19 mouse cellular contexts compared by ENCODE assay signal in the genomic region with DNA sequence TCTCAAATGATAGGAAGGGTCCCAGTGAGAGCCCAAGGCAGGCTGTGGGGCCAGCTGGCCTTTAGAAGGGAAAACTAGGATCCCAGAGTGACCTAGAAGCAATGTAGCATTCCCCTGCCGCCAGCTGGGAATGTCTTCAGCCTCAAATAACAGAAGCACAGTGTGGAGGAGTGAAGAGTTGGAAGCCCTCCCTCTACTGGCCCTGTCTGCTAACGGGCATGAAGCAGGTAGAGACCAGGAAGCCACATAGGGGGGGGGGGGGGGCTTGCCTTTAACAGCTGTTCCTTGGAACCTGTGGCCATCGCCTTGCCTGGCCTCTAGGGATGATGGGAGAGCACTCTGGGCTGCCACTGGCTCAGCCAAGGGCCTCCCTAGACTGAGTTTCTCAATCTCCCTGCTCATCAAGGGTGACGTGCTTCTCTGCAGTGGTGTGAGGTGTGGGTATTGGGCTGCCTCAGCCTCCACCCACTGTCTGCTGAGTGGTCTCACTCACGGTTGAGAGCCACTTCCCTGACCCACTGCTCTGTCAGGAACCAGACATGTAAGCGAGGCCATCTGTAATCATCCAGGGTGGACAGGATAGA. TPM values are rescaled to one million over a fixed set of nuclear protein-coding genes. Genes with fewer than 3 reads are reported as not detected.
DNase-seq lines count a peak whose midpoint lies in the region; ATAC-seq and TF ChIP-seq lines count a peak whose summit lies in the region.
"Had no signal": no experiment of that assay in that cellular context is flagged by ENCODE, and none has a peak within 500 bp of the region (broad histone marks: within the 10 kb centered on the region; RNA-seq: fewer than 3 reads in every experiment).

No protein-coding gene starts in this region.

- WGBS in kidney, embryonic 14.5 days = 24% methylated on average over 6 of the region's 6 CpGs
- 73% methylated on average over 6 of the region's 6 CpGs for WGBS in midbrain, postnatal 0 days
- WGBS in midbrain, embryonic 14.5 days = 64% methylated on average over 6 of the region's 6 CpGs
- 31% methylated on average over 6 of the region's 6 CpGs for WGBS in stomach, embryonic 16.5 days

- no peak overlapping the region for H3K9ac ChIP-seq in kidney, embryonic 14.5 days (ENCODE audit: low read depth, low read length)
- H3K9ac ChIP-seq in midbrain, postnatal 0 days (replicated peaks; ENCODE audit: low read length, poor library complexity, severe bottlenecking) = no peak overlapping the region
- H3K9ac ChIP-seq in midbrain, embryonic 14.5 days (replicated peaks; ENCODE audit: low read length) = no peak overlapping the region
- H3K9ac ChIP-seq in stomach, embryonic 16.5 days (ENCODE audit: low read length) = no peak overlapping the region
- H3K9ac ChIP-seq: embryonic facial prominence, embryonic 12.5 days; forebrain, embryonic 12.5 days had no signal

- TF ChIP-seq CTCF in midbrain, postnatal 0 days (IDR thresholded peaks at IDR 0.05) = peak; percentile 16; the same call in 1 of the 2 replicates

- ATAC-seq in frontal cortex, adult (ENCODE audit: low TSS enrichment) = peak; percentile 15; the same call in 1 of the 2 replicates
- peak; percentile 70 for ATAC-seq in kidney, embryonic 14.5 days (ENCODE audit: low FRiP score, low TSS enrichment)
- ATAC-seq in midbrain, postnatal 0 days (ENCODE audit: low FRiP score) = no peak
- no peak for ATAC-seq in midbrain, embryonic 14.5 days (ENCODE audit: low FRiP score, low TSS enrichment)
- ATAC-seq in stomach, embryonic 16.5 days (ENCODE audit: insufficient read depth, low FRiP score) = peak; percentile 11; the same call in 1 of the 2 replicates

- no peaks in the 10 kb centered on the region for H3K36me3 ChIP-seq in kidney, embryonic 14.5 days (ENCODE audit: control insufficient read depth, insufficient read depth, low read length)
- no peaks in the 10 kb centered on the region for H3K36me3 ChIP-seq in midbrain, postnatal 0 days (ENCODE audit: insufficient read depth, low read length)
- no peaks in the 10 kb centered on the region for H3K36me3 ChIP-seq in midbrain, embryonic 14.5 days (ENCODE audit: control insufficient read depth, insufficient read depth, low read length)
- no peaks in the 10 kb centered on the region for H3K36me3 ChIP-seq in stomach, embryonic 16.5 days (ENCODE audit: control insufficient read depth, insufficient read depth, low read length)
- H3K36me3 ChIP-seq: embryonic facial prominence, embryonic 12.5 days; forebrain, embryonic 12.5 days had no signal

- H3K27me3 ChIP-seq in kidney, embryonic 14.5 days (ENCODE audit: control insufficient read depth, insufficient read depth, low read length) = no peaks in the 10 kb centered on the region
- H3K27me3 ChIP-seq in midbrain, postnatal 0 days (ENCODE audit: insufficient read depth, low read length) = no peaks in the 10 kb centered on the region
- no peaks in the 10 kb centered on the region for H3K27me3 ChIP-seq in midbrain, embryonic 14.5 days (ENCODE audit: control insufficient read depth, insufficient read depth, low read length)
- no peaks in the 10 kb centered on the region for H3K27me3 ChIP-seq in stomach, embryonic 16.5 days (ENCODE audit: control insufficient read depth, insufficient read depth, low read length)
- H3K27me3 ChIP-seq: embryonic facial prominence, embryonic 12.5 days; forebrain, embryonic 12.5 days had no signal

- no peak overlapping the region for H3K4me3 ChIP-seq in kidney, embryonic 14.5 days (ENCODE audit: low read length)
- no peak overlapping the region for H3K4me3 ChIP-seq in midbrain, postnatal 0 days (ENCODE audit: low read depth, low read length)
- no peak overlapping the region for H3K4me3 ChIP-seq in midbrain, embryonic 14.5 days (replicated peaks; ENCODE audit: low read depth, low read length)
- no peak overlapping the region for H3K4me3 ChIP-seq in stomach, embryonic 16.5 days (replicated peaks; ENCODE audit: low read length)
- H3K4me3 ChIP-seq: embryonic facial prominence, embryonic 12.5 days; forebrain, embryonic 12.5 days had no signal

- H3K4me2 ChIP-seq in kidney, embryonic 14.5 days (replicated peaks; ENCODE audit: low read depth, low read length) = no peak overlapping the region
- no peak overlapping the region for H3K4me2 ChIP-seq in midbrain, postnatal 0 days (ENCODE audit: low read depth, low read length, poor library complexity, severe bottlenecking)
- no peak overlapping the region for H3K4me2 ChIP-seq in midbrain, embryonic 14.5 days (ENCODE audit: low read length)
- H3K4me2 ChIP-seq in stomach, embryonic 16.5 days (ENCODE audit: low read depth, low read length) = no peak overlapping the region
- H3K4me2 ChIP-seq: embryonic facial prominence, embryonic 12.5 days; forebrain, embryonic 12.5 days had no signal

- DNase-seq in frontal cortex, postnatal 14 days (ENCODE audit: low spot score in 2 of 2) = no peak
- DNase-seq in kidney, adult 9 months = no peak
- no peak for DNase-seq in midbrain, postnatal 0 days (ENCODE audit: low spot score)
- DNase-seq in midbrain, embryonic 14.5 days = no peak
- no peak for DNase-seq in layer of hippocampus, adult 9-10 months (ENCODE audit: low spot score)
- DNase-seq: adrenal gland, postnatal 10 days; heart, postnatal 10 days; kidney, postnatal 14 days; layer of hippocampus, postnatal 36 days; right cerebral cortex, postnatal 14 days; thymus, postnatal 4 days had no signal

- H3K9me3 ChIP-seq in kidney, embryonic 14.5 days (ENCODE audit: control insufficient read depth, low read length) = no peaks in the 10 kb centered on the region
- H3K9me3 ChIP-seq in midbrain, postnatal 0 days (ENCODE audit: low read length) = no peaks in the 10 kb centered on the region
- no peaks in the 10 kb centered on the region for H3K9me3 ChIP-seq in midbrain, embryonic 14.5 days (ENCODE audit: control insufficient read depth, low read length)
- H3K9me3 ChIP-seq in stomach, embryonic 16.5 days (replicated peaks; ENCODE audit: control insufficient read depth, low read length) = no peaks in the 10 kb centered on the region
- H3K9me3 ChIP-seq: embryonic facial prominence, embryonic 12.5 days; forebrain, embryonic 12.5 days had no signal

- no peak overlapping the region for H3K27ac ChIP-seq in kidney, embryonic 14.5 days (ENCODE audit: low read depth, low read length)
- no peak overlapping the region for H3K27ac ChIP-seq in midbrain, postnatal 0 days (ENCODE audit: low read depth, low read length)
- H3K27ac ChIP-seq in midbrain, embryonic 14.5 days (replicated peaks; ENCODE audit: low read depth, low read length) = no peak overlapping the region
- no peak overlapping the region for H3K27ac ChIP-seq in stomach, embryonic 16.5 days (ENCODE audit: low read length)
- H3K27ac ChIP-seq: embryonic facial prominence, embryonic 12.5 days; forebrain, embryonic 12.5 days had no signal

- peaks cover 6% of the 10 kb centered on the region; the same call in 1 of the 2 replicates for H3K4me1 ChIP-seq in kidney, embryonic 14.5 days (ENCODE audit: control insufficient read depth, insufficient read depth, low read length)
- H3K4me1 ChIP-seq in midbrain, postnatal 0 days (ENCODE audit: insufficient read depth, low read length) = no peaks in the 10 kb centered on the region
- no peaks in the 10 kb centered on the region for H3K4me1 ChIP-seq in midbrain, embryonic 14.5 days (ENCODE audit: control insufficient read depth, insufficient read depth, low read length)
- H3K4me1 ChIP-seq in stomach, embryonic 16.5 days (ENCODE audit: control insufficient read depth, insufficient read depth, low read length) = peaks cover 15% of the 10 kb centered on the region

RNA-seq across cellular contexts. Expression of a gene that starts 11.8 kb away (rescaled TPM):
- 29.5 and 30.3 TPM in 2 replicates for polyA plus RNA-seq in kidney, embryonic 14.5 days (2014; fragmentation: Nextera tagmentation; extraction: Ambion mirVana)
- total RNA-seq in midbrain, postnatal 0 days (2014; rRNA removed) = 38.8 TPM in 2 replicates
- 49.0 and 54.8 TPM in 2 replicates for polyA plus RNA-seq in midbrain, postnatal 0 days (2015; fragmentation: Nextera tagmentation; extraction: Ambion mirVana)
- polyA plus RNA-seq in midbrain, embryonic 14.5 days (2014; fragmentation: Nextera tagmentation; extraction: Ambion mirVana) = 53.8 and 54.0 TPM in 2 replicates
- 108 and 110 TPM in 2 replicates for polyA plus RNA-seq in stomach, embryonic 16.5 days (2015; fragmentation: Nextera tagmentation; extraction: Ambion mirVana)

RNA-seq across cellular contexts. Expression of a gene that starts 40.3 kb away (rescaled TPM):
- not detected in 2 replicates for polyA plus RNA-seq in kidney, embryonic 14.5 days (2014; fragmentation: Nextera tagmentation; extraction: Ambion mirVana)
- not detected in 2 replicates for total RNA-seq in midbrain, postnatal 0 days (2014; rRNA removed)
- polyA plus RNA-seq in midbrain, postnatal 0 days (2015; fragmentation: Nextera tagmentation; extraction: Ambion mirVana) = not detected in 2 replicates
- polyA plus RNA-seq in midbrain, embryonic 14.5 days (2014; fragmentation: Nextera tagmentation; extraction: Ambion mirVana) = not detected in 2 replicates
- polyA plus RNA-seq in stomach, embryonic 16.5 days (2015; fragmentation: Nextera tagmentation; extraction: Ambion mirVana) = 0.18 and 0.67 TPM in 2 replicates
- total RNA-seq: adrenal gland, postnatal 10 days; ES-E14; gastrocnemius, adult 8-10 months; heart, postnatal 10 days; layer of hippocampus, postnatal 36 days had no signal
- polyA plus RNA-seq: embryonic facial prominence, embryonic 12.5 days; forebrain, embryonic 12.5 days; liver, embryonic 16.5 days had no signal

Comparison
In these comparisons a context has a peak if more than half of its experiments do, and no peak if none do; other contexts are left out.
1. ATAC-seq: peak in frontal cortex, adult (single experiment), kidney, embryonic 14.5 days (single experiment) and stomach, embryonic 16.5 days (single experiment); none in midbrain, postnatal 0 days (single experiment) and midbrain, embryonic 14.5 days (single experiment).